Mouse (Mus musculus) embryonic stem cell, embryonic (primary cell): ENCODE results near the gene Lrguk.

Experiments used
- CTCF ChIA-PET, 4 experiments: fragments of 300-600 bp in 2 of 4; fragments of 350-600 bp in 2 of 4; sonication (Branson Sonifier 250); formaldehyde crosslinking; loops; one replicate each; lab custom pipeline; 2022; ENCODE audit warnings: inconsistent platforms in 2 of 4; lab: Charles Lee
- POLR2A ChIA-PET, 4 experiments: fragments of 300-600 bp in 2 of 4; fragments of 350-600 bp in 2 of 4; sonication (Branson Sonifier 250); formaldehyde crosslinking; loops; one replicate each; lab custom pipeline; 2022; ENCODE audit warnings: antibody characterized with exemption in 4 of 4, inconsistent platforms in 1 of 4; lab: Charles Lee

Lrguk gene

DNA sequence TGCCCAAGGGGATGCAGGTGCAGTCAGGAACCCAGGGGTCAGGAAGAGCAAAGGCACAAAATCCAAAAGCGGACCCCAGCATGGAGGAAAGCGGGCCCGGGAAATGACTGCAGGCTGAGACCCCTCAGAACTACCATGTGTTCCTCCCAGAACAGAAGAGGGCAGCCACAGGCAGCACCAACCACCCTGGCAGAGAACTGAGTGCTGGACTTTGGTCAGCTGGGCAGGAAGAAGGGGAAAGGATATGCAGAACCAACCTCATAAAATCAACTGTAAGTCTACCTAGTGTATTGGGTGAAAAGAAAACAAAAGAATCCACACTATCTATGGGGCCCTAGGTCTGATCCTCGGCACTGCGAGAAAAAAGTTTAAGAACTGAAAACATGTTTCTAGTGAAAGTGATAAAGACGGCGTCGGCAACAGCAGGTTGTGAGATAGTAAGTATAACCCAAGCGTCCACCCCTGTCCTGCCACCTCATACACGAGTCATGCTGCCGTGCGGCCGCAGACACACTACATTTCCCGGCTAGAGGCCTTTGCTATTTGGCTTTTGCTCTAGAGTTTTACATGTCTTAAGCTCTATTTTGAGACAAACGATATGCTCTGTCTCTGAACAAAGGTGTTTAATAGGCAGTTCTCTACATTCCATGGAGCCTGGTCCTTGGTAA is 126.0 kb downstream of the Lrguk start:
- CTCF ChIA-PET: no interaction called here
- POLR2A ChIA-PET: interaction anchor here in 3 of 4 experiments (0.8 to 2.2 kb wide), 11 partner anchors 14 to 97 kb away, joined by 3 to 12 read pairs (median 3); partner anchors contain the start of gene Slc35b4 (in 2 of the 3)

DNA sequence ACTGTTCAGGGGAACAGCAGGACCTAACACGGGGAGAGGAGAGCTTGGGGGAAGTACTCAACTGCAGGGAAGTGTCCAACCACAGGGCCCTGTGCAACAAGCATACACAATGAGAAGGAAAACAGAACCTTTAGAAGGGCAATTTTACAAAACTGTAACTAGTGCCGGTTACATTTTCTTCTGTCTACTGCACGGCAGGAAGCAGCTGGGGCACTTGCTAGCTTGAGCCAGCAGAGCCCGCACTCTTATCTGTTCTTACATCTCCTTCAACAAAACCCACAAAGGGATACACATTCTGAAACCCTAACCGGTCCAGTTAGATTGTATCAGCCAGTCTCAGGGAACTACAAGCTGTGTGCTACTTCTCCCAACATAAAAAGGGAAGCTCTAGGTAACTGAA is 126.8 kb downstream of the Lrguk start:
- POLR2A ChIA-PET: interaction anchor here in 3 of 4 experiments (0.8 to 2.2 kb wide), 10 partner anchors 13 to 97 kb away, joined by 3 to 12 read pairs (median 4); partner anchors contain the start of gene Slc35b4 (in 2 of the 3)

DNA sequence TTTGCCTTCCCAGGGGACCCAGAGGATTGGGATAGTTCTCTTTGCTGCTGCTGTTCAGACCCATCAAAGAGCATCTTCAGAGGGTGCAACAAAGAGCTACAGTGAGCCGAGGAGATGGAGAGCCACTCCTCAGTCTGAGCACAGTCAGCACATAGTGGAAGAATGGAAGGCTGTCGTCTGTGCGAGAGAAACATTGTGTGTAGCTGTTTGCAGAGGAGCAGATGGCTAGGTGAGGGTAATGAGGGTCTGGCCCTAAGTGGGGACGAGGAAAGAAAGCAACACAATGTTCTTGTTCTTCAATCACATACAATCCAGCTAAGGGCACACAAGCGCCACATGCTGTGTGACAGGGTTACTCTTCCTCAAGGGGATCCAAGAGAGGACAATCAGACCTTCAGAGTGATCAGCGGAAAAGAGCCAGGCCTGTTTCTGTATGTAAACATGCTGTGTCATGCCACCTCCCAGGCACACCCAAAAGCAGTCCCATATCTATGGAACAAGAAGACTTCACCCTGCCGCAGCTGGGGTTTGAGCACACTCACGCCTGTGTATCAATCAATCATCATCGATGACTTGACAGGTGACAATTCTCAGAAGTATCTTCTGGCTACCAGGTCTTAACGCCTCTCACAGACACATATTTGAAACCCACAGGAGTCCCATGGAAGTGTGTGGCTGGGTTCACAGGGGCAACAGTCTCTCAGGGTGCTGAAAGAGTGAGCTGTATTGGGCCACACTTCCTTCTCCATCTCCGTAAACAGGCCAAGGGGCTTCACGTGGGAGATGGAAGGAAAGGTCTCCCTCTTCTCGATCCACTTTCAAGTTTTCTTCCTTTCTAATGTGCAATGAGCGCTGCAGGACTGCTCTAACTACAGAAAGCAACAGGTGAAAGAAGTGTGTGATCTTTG is 127.8 kb downstream of the Lrguk start:
- ChIA-PET POLR2A (interaction anchor here in 2 of 4 experiments (1.2 to 2.2 kb wide), 6 partner anchors 15 to 36 kb away, joined by 4 to 8 read pairs (median 4); partner anchors contain the start of gene Slc35b4 (in 1 of the 2)), CTCF (interaction anchor here in 1 of 4 experiments (0.9 kb wide), 1 partner anchor 16 kb away, joined by 3 read pairs; no protein-coding TSS in a partner anchor)

More for the DNA sequence above, 126.8 kb downstream of the Lrguk start:
- CTCF ChIA-PET: no interaction called here

DNA sequence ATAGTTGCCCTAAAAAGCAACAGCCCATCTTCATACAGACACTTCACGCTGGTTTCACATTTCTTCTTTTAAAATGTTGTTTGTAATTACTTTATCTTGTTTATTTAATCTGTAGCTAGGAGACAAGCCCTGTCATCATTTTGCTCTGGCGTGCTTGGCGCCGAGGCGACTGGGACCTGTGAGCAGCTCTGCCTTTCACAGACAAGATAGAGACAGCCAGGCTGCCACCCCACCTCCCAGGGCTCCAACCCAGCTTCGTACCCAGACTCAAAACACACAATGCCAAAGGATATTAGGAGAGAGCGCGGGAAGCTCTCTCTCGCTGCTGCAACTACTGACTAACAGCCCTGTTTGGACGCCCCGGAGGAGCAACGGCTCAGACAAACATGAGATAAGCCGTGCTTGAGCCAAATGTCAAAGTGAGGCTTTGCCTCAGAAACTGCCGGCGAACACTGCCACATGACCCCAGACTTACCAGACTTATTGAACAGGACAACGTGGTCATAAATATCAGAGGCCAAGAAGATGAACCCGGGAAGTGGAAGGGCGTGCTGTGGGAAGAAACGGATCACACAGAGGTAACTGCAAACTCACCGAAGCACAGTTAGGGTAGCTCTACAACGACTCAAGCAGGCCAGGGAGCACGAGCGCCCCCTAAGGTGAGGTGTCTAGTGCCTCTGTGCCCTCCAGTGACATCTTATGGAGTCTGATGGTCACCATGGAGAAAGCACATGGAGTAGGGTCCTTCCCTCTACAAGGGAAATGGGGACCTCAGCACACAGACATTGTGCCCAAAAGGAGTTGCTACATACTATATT is 131.0 kb downstream of the Lrguk start:
- CTCF ChIA-PET: interaction anchor here in 3 of 4 experiments (0.6 to 1.6 kb wide), 6 partner anchors 8 to 218 kb away, joined by 3 to 15 read pairs (median 3); partner anchors contain the start of gene Slc35b4 (in 1 of the 3)
- POLR2A ChIA-PET: interaction anchor here in 3 of 4 experiments (0.6 to 1.4 kb wide), 7 partner anchors 11 to 33 kb away, joined by 3 to 5 read pairs (median 4); partner anchors contain the start of gene Slc35b4 (in 2 of the 3)

DNA sequence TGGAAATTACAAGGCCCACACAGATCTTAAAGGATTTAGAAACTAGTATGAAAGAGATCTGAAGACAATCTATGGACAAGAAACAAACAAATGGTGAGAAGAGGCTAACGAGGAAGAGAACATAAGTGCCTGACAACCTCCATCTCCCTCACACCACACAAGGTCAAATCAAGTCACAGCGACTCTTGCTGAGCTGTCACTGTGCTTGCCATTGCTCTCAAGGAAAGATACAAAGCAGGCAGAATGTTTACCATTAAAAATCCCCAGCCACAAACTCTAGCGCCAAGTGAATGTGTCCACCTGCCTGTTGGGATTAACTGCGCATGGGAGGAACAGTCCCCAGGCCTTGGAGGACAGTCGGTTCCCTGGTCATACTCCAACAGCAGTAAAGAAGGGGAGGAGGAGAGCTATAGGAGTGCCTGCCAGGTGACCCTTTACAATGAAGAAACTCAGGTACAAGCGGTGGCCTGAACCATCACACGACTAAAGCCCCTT is 131.6 kb downstream of the Lrguk start:
- POLR2A ChIA-PET: interaction anchor here in 3 of 4 experiments (0.6 to 1.4 kb wide), 5 partner anchors 16 to 32 kb away, joined by 3 to 5 read pairs (median 3); partner anchors contain the start of gene Slc35b4 (in 2 of the 3)
- CTCF ChIA-PET: interaction anchor here in 1 of 4 experiments (1.3 to 1.6 kb wide), 3 partner anchors 8 to 16 kb away, joined by 3 to 5 read pairs (median 3); partner anchors contain the start of gene Slc35b4

DNA sequence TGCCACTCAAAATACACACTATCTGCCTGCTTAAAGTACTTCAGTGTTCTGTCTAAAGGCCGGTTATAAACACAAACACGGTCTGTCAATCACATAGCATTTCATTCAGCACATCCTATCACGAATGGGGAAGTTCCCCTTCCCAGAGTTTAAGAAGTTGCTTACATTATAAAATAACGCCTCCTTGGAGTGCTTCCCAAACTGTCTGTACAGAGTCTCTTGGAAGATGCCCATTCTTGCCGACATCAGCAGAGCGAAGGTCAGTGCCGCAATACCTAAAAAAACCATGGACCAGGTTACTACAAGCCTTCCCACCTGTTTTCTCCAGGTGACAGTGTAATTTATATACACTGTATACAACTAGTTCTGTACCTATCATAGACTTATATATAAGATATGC is 132.3 kb downstream of the Lrguk start:
- CTCF ChIA-PET: no interaction called here
- POLR2A ChIA-PET: no interaction called here

DNA sequence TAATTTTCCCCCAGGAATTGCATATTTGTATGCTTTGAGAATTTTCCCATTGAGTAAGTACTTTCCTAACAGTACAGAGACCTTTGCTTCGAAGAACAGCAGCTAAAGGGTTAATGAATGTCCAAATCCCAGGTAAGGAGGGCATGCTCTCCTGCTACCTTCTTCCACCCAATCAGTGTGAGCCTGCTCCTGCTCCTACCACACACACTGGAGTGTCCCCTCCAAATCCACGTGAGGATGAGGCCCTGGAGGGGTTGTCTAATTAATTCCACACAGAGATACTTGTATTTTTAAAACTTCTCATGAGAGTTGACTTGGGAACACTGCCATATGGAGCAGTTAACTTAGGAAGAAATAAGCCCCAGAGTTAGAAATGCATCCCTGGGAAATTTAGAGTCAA is 133.4 kb downstream of the Lrguk start:
- POLR2A ChIA-PET: interaction anchor here in 1 of 4 experiments (1.2 kb wide), 1 partner anchor 14 kb away, joined by 5 read pairs; the partner anchor contains the start of gene Slc35b4
- CTCF ChIA-PET: no interaction called here

DNA sequence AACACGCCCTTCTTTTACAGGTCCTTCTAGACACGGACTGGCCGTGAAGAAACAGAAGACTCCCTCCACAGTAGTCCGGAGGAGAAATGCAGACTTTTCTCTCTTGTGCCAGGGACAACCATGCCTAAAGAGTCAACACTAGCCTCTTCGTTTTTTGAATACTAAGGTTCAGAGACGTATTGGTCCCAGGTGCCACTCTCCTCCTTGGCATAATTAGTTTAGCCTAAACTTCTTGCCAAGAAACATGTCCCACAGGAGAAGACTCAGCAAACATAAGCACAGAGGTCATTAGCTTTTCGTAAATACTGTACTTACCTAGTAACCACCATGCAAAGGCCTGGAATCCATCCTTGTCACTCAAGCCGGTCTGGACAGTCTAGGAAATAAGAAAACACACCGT is 133.8 kb downstream of the Lrguk start:
- CTCF ChIA-PET: no interaction called here
- POLR2A ChIA-PET: interaction anchor here in 1 of 4 experiments (1.0 to 1.2 kb wide), 2 partner anchors 13 to 50 kb away, joined by 3 to 5 read pairs; partner anchors contain the start of gene Slc35b4

DNA sequence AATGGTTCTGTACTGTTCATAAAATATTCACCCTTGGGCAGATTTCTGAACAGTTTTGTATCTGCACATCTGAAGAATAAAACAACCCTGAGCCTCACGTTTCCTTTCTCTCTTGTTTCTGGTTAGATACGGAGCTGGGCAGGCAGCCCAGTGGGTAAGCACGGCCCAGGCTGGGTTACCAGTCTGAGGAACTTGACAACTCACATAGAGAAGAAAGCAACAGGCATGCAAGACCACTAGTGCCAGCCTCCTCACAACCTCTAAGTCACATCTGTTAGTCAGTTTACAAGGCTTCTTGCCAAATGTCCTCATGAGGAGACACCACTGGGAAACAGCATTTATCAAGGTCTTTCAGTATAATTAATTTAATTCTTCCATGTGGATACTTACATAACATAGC is 139.6 kb downstream of the Lrguk start:
- ChIA-PET CTCF (interaction anchor here in 1 of 4 experiments (1.2 kb wide), 1 partner anchor 9 kb away, joined by 3 read pairs; no protein-coding TSS in a partner anchor), POLR2A (interaction anchor here in 1 of 4 experiments (1.2 to 15.6 kb wide), 2 partner anchors 13 to 21 kb away, joined by 3 to 295 read pairs; no protein-coding TSS in a partner anchor)

DNA sequence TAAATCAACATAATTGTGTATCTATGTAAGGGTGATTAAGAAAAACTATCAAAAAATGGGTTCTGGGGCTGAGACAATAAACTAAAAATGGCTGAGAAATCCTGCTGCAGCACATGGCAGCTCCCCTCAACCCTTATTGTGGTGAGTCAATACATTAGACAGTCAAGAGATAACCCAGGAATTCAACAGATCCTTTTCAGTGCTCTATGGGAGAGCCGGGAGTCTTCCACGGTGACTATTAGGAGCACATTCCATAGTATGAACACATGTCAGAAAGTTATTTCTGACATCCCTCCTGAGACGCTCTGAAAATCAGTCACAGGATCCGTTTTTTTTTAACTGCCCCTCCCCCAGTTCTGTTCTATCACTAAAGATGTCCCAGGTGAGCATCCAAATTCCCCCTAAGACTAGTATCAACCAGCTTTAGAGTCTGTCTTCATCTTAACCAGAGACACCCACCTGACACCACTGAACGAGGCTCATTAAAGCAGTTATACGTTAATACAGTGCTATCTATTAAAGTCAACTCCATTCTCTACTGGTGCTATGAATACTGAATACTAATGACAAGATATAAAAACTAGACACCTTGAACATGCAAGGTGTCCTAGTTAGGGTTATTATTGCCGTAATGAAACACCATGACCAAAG is 141.7 kb downstream of the Lrguk start:
- POLR2A ChIA-PET: interaction anchor here in 3 of 4 experiments (0.6 to 15.6 kb wide), 17 partner anchors 10 to 171 kb away, joined by 3 to 295 read pairs (median 4); no protein-coding TSS in a partner anchor

DNA sequence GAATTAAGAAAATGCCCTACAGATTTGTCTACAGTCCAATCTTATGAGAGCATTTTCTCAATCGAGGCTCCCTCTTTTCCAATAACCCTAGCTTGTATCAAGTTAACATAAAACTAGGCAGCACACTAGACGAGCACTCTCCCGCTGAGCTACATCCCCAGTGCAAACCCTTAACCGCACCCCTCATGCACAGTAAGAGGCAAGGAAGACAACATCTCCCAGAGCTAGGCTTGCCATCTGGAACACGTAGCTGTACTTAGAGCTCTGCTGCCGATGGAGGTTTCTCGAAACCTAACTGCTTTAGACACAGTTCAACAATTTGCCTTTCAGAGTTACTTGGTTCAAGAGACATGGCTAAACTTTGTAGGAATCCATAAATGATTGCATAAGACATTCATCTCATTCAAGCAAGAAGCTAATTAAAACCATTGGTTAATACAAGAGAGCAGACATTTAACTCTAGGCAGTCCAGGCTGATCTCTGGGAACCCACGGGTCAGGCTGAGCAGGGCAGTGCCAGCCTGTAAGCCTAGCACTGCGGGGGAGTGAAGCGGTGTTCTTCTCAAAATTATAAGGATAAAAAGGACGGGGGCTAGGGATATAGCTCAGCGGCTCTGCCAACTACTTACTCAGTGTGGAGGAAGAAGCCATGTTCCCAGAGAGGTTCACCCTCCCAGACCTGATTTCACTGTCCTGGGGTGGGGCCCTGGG is 142.7 kb downstream of the Lrguk start:
- ChIA-PET CTCF (interaction anchor here in 2 of 4 experiments (1.2 to 2.1 kb wide), 3 partner anchors 12 to 23 kb away, joined by 3 to 5 read pairs (median 3); no protein-coding TSS in a partner anchor), POLR2A (interaction anchor here in 3 of 4 experiments (1.0 to 15.6 kb wide), 14 partner anchors 12 to 101 kb away, joined by 3 to 295 read pairs (median 6); no protein-coding TSS in a partner anchor)

More for the DNA sequence above, 141.7 kb downstream of the Lrguk start:
- CTCF ChIA-PET: interaction anchor here in 2 of 4 experiments (1.3 to 2.1 kb wide), 2 partner anchors 11 to 24 kb away, joined by 3 to 5 read pairs; no protein-coding TSS in a partner anchor

DNA sequence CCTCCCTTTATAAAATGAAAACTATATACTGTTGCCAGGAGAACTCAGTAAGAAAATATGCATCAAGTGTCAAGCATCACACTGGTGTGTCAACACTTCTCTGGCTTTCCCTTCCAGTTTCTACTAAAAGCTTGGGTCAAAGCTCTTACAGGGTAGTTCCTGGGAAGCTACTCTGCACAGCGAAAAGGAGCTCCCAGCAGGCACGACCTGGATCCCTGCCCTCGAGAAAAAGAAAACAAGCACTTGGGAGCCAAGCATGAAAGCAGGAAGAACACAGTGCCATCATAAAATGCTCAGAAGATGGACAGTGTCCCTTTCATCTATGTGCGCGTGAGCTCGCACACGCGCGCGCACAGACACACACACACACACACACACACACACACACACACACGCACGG is 144.0 kb downstream of the Lrguk start:
- CTCF ChIA-PET: interaction anchor here in 2 of 4 experiments (0.5 to 1.0 kb wide), 4 partner anchors 9 to 783 kb away, joined by 3 to 6 read pairs (median 4); no protein-coding TSS in a partner anchor
- POLR2A ChIA-PET: interaction anchor here (0.6 to 15.6 kb wide), 15 partner anchors 13 to 804 kb away, joined by 3 to 295 read pairs (median 5); partner anchors contain the start of gene Tmem140 (in 1 of the 4)

DNA sequence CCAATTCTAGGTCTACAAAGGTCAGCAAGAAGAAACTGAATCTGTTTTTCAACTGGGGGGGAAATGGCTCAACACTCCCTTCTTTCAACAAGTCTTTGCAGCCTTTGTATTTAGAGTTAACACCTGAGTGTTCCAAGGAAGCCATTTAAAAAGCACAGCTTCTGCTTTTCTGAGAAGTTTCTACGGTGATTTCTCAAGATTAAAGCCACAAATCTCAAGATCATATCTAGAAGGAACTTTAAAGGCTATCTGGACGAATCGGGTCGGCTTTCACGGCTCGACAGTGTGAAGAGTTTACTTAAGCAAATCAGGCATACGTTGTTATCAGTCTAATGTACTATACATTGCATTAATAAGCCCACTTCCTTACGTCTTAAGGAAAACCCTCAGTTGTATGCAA is 145.5 kb downstream of the Lrguk start:
- POLR2A ChIA-PET: interaction anchor here (0.5 to 15.6 kb wide), 6 partner anchors 15 to 159 kb away, joined by 3 to 295 read pairs (median 42); no protein-coding TSS in a partner anchor
- CTCF ChIA-PET: no interaction called here

DNA sequence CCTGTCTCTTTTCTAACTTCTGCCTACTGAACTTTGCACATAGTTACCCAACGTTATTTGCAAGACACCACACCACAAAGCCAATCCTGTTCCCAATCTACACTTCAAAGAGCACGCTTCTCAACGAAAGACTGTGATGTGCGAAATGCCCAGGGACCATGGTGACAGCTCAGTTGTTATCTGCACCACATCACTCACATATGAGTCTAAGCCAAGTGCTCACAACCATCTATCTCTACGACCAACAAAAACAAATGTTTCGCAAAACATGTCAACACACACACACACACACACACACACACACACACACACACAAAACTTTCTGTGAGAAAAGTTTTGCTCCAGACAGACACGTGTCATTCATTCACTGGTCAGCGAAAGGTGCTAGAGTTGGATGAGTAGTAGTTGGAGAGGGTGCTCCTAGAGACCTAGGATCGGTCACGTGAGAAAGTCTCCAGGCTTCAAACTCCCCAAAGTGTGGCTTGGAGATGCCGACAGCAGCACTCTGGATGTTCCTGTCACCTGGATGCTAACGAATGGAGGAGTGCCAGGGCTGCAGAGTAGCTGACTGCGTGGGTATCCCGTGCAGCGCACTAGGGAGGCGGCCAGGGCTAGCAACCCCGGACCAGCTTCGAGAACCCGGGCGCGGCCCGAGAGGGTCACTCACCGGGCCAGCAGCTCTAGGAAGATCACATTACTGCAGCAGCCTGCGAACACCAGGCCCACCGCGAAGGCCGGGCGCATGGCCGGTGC is 147.0 kb downstream of the Lrguk start:
- POLR2A ChIA-PET: interaction anchor here (0.5 to 15.6 kb wide), 31 partner anchors 9 to 1450 kb away, joined by 3 to 295 read pairs (median 4); partner anchors contain the start of genes Agbl3 (in 1 of the 4), Akr1b3 (in 1 of the 4), Exoc4 (in 1 of the 4) and Lrguk (in 1 of the 4)
- CTCF ChIA-PET: interaction anchor here in 3 of 4 experiments (0.6 to 1.9 kb wide), 8 partner anchors 16 to 680 kb away, joined by 3 to 9 read pairs (median 3); no protein-coding TSS in a partner anchor
